Mouse (Mus musculus): ENCODE measurements around the gene Eif2s3x. TPM values are rescaled to one million over a fixed set of nuclear protein-coding genes. Genes with fewer than 3 reads are reported as not detected.
"Not testable (repeated sequence)": the region's sequence is repeated elsewhere in the genome, so short reads cannot be mapped to it uniquely, and the experiment has no call there.

Gene Eif2s3x
- polyA plus RNA-seq, 1 experiment from 2014 or later = 110 TPM

- H3K9ac ChIP-seq (ENCODE audit: low read depth, low read length) = no peak overlapping the region
- ATAC-seq (replicated peaks; ENCODE audit: low FRiP score) = no peak
- H3K36me3 ChIP-seq (ENCODE audit: control insufficient read depth, insufficient read depth, low read length) = peaks cover 42% of the 10 kb centered on the region
- no peak overlapping the region for H3K4me3 ChIP-seq (ENCODE audit: low read depth, low read length)
- H3K4me2 ChIP-seq = no peak overlapping the region
- no peaks in the 10 kb centered on the region for H3K9me3 ChIP-seq (ENCODE audit: control insufficient read depth, low read length)
- no peak overlapping the region for H3K27ac ChIP-seq (ENCODE audit: low read depth, low read length)
- WGBS = 72% methylated on average over 5 of the region's 5 CpGs
- no peak for DNase-seq (ENCODE audit: low spot score)
- H3K27me3 ChIP-seq (replicated peaks; ENCODE audit: control insufficient read depth, insufficient read depth, low read length) = no peaks in the 10 kb centered on the region
- H3K4me1 ChIP-seq (replicated peaks; ENCODE audit: control insufficient read depth, insufficient read depth, low read length) = no peaks in the 10 kb centered on the region
Measured at GRCm38 (mm10) chrX:94197789-94198188, 14.9 kb downstream of the Eif2s3x start.

DNA sequence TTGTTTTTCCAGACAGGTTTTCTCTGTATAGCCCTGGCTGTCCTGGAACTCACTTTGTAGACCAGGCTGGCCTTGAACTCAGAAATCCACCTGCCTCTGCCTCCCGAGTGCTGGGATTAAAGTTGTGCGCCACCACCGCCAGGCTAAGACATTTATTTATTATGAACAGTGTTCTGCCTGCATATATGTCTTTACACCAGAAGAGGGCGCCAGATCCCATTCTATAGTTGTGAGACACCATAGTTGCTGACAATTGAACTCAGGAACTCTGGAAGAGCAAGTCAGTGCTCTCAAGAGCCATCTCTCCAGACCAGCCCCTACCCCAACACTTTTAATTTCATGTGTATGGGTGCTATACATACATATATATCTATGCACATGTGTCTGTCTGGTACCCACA lies 18.8 kb downstream of the Eif2s3x start:
- not testable (repeated sequence) for H3K4me3 ChIP-seq (ENCODE audit: low read depth, low read length); H3K4me1 ChIP-seq (replicated peaks; ENCODE audit: control insufficient read depth, insufficient read depth, low read length); H3K9me3 ChIP-seq (ENCODE audit: control insufficient read depth, low read length); H3K27me3 ChIP-seq (replicated peaks; ENCODE audit: control insufficient read depth, insufficient read depth, low read length); H3K27ac ChIP-seq (ENCODE audit: low read depth, low read length); DNase-seq (ENCODE audit: low spot score); ATAC-seq (replicated peaks; ENCODE audit: low FRiP score); H3K9ac ChIP-seq (ENCODE audit: low read depth, low read length); H3K4me2 ChIP-seq
- WGBS = 65% methylated on average over 4 of the region's 4 CpGs
- H3K36me3 ChIP-seq (ENCODE audit: control insufficient read depth, insufficient read depth, low read length) = peaks cover 44% of the 10 kb centered on the region

DNA sequence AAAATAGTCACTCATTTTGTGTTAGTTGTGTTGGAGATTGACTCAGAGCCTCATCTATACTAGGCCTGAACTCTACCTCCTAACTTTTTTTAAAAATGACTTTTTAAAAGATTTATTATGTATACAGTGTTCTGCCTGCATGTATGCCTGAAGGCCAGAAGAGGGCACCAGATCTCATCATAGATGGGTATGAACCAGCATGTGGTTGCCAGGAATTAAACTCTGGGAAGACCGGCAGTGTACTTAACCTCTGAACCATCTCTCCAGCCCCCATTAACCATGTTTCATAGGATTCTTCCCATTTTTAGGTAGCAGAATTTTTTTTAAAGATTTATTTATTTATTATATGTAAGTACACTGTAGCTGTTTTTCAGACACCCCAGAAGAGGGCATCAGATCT lies 27.5 kb downstream of the Eif2s3x start:
- DNase-seq (ENCODE audit: low spot score) = no peak
- ATAC-seq (replicated peaks; ENCODE audit: low FRiP score) = 0 out of 2 replicates have a peak, but pooled peaks have one; percentile 29
- no peaks in the 10 kb centered on the region; the same call in 1 of the 2 replicates for H3K27me3 ChIP-seq (replicated peaks; ENCODE audit: control insufficient read depth, insufficient read depth, low read length)
- H3K4me3 ChIP-seq (ENCODE audit: low read depth, low read length) = no peak overlapping the region
- H3K4me1 ChIP-seq (replicated peaks; ENCODE audit: control insufficient read depth, insufficient read depth, low read length) = no peaks in the 10 kb centered on the region
- no peak overlapping the region for H3K4me2 ChIP-seq
- WGBS = 60% methylated on average over 1 of the region's 1 CpGs
- H3K9ac ChIP-seq (ENCODE audit: low read depth, low read length) = no peak overlapping the region
- no peak overlapping the region for H3K27ac ChIP-seq (ENCODE audit: low read depth, low read length)
- H3K9me3 ChIP-seq (ENCODE audit: control insufficient read depth, low read length) = no peaks in the 10 kb centered on the region
- H3K36me3 ChIP-seq (ENCODE audit: control insufficient read depth, insufficient read depth, low read length) = no peaks in the 10 kb centered on the region

- H3K9me3 ChIP-seq (ENCODE audit: control insufficient read depth, low read length) = no peaks in the 10 kb centered on the region
- 52% methylated on average over 3 of the region's 3 CpGs for WGBS
- no peak overlapping the region for H3K4me2 ChIP-seq
- no peak overlapping the region for H3K9ac ChIP-seq (ENCODE audit: low read depth, low read length)
- no peaks in the 10 kb centered on the region for H3K36me3 ChIP-seq (ENCODE audit: control insufficient read depth, insufficient read depth, low read length)
- H3K27ac ChIP-seq (ENCODE audit: low read depth, low read length) = no peak overlapping the region
- ATAC-seq (replicated peaks; ENCODE audit: low FRiP score) (no peak), DNase-seq (ENCODE audit: low spot score) (no peak)
- H3K4me1 ChIP-seq (replicated peaks; ENCODE audit: control insufficient read depth, insufficient read depth, low read length) = no peaks in the 10 kb centered on the region
- H3K4me3 ChIP-seq (ENCODE audit: low read depth, low read length) = no peak overlapping the region
- no peaks in the 10 kb centered on the region; the same call in 1 of the 2 replicates for H3K27me3 ChIP-seq (replicated peaks; ENCODE audit: control insufficient read depth, insufficient read depth, low read length)
Measured at GRCm38 (mm10) chrX:94183814-94184213, 28.8 kb downstream of the Eif2s3x start.

DNA sequence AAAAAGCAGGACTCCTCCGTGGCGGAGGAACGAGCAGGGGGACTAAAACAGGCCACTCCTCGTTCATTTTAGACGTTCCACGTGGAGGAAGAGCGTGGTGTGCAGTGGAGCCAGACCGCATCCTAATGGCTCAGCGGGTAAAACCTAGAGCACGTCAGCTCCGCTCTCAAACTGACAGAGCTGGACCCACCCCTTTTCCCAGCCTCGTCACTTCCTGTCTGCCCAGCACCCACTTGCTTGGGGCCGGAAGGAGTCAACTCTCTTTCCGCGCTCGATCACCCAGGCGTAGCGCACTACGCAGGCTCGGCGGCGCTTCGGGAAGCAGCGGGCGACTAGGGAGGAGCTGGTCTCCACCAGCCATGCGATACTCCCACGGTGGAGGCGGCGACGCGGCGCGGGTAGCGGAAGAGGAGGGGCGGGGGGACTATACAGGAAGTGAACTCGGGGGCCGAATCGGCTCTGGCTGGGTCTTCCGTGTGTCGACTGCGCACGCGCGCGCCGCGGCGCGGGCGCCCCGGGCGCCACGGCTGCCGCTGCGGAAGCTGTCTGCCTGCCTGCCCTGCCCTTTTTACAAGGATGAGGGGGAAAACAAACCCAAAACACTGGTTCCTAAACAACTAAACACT lies 34.8 kb downstream of the Eif2s3x start:
- H3K9me3 ChIP-seq (ENCODE audit: control insufficient read depth, low read length) = no peaks in the 10 kb centered on the region
- peak overlapping the region; percentile 57 for H3K4me3 ChIP-seq (ENCODE audit: low read depth, low read length)
- no peaks in the 10 kb centered on the region for H3K4me1 ChIP-seq (replicated peaks; ENCODE audit: control insufficient read depth, insufficient read depth, low read length)
- ATAC-seq (replicated peaks; ENCODE audit: low FRiP score) (peak; percentile 98), DNase-seq (ENCODE audit: low spot score) (peak; percentile 88)
- peak overlapping the region; percentile 65 for H3K4me2 ChIP-seq
- no peaks in the 10 kb centered on the region for H3K36me3 ChIP-seq (ENCODE audit: control insufficient read depth, insufficient read depth, low read length)
- peak overlapping the region; percentile 78 for H3K9ac ChIP-seq (ENCODE audit: low read depth, low read length)
- peak overlapping the region; percentile 99 for H3K27ac ChIP-seq (ENCODE audit: low read depth, low read length)
- no peaks in the 10 kb centered on the region; the same call in 1 of the 2 replicates for H3K27me3 ChIP-seq (replicated peaks; ENCODE audit: control insufficient read depth, insufficient read depth, low read length)
- under 1% methylated on average over 55 of the region's 55 CpGs for WGBS

GRCm38 (mm10) chrX:94169348-94169747 lies 43.3 kb downstream of the Eif2s3x start:
- H3K36me3 ChIP-seq (ENCODE audit: control insufficient read depth, insufficient read depth, low read length) = no peaks in the 10 kb centered on the region
- no peak overlapping the region for H3K4me2 ChIP-seq
- H3K9me3 ChIP-seq (ENCODE audit: control insufficient read depth, low read length) = no peaks in the 10 kb centered on the region
- H3K27ac ChIP-seq (ENCODE audit: low read depth, low read length) = no peak overlapping the region
- no peaks in the 10 kb centered on the region for H3K4me1 ChIP-seq (replicated peaks; ENCODE audit: control insufficient read depth, insufficient read depth, low read length)
- DNase-seq (ENCODE audit: low spot score) = no peak
- ATAC-seq (replicated peaks; ENCODE audit: low FRiP score) = no peak
- no peak overlapping the region for H3K4me3 ChIP-seq (ENCODE audit: low read depth, low read length)
- 54% methylated on average over 6 of the region's 6 CpGs for WGBS
- H3K27me3 ChIP-seq (replicated peaks; ENCODE audit: control insufficient read depth, insufficient read depth, low read length) = peaks cover 12% of the 10 kb centered on the region
- H3K9ac ChIP-seq (ENCODE audit: low read depth, low read length) = no peak overlapping the region

DNA sequence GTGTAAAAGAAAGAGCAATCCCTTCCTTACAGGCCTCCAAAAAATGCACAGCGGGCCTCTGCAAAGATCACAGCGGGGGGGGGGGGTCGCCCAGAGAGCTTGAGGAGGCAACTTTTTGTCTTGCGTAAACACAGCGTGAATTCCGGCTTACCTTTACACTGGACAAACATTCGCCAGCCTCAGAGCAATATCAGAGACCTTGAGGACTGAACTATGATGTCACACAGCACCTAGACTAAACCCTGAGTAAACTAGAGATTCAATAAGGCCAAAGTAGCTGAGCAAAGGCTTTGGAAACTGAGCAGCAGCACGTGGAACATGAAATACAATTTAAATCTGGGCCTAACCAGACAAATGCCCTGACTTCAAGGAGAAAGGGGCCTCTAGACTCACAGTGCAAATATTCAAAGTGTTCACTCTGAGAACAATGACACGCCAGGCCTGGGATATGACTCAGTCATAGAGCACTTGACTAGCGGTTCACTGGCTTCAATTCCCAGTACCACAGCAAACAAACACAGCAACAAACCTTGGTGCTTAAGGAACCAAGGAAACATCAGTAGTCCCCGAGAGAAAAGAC lies 60.3 kb downstream of the Eif2s3x start:
- DNase-seq (ENCODE audit: low spot score) = no peak
- Histone ChIP-seq H3K4me2 (no peak overlapping the region), H3K36me3 (ENCODE audit: control insufficient read depth, insufficient read depth, low read length) (no peaks in the 10 kb centered on the region), H3K9me3 (ENCODE audit: control insufficient read depth, low read length) (no peaks in the 10 kb centered on the region), H3K9ac (ENCODE audit: low read depth, low read length) (no peak overlapping the region), H3K27me3 (replicated peaks; ENCODE audit: control insufficient read depth, insufficient read depth, low read length) (peaks cover 45% of the 10 kb centered on the region), H3K4me3 (ENCODE audit: low read depth, low read length) (no peak overlapping the region), H3K4me1 (replicated peaks; ENCODE audit: control insufficient read depth, insufficient read depth, low read length) (no peaks in the 10 kb centered on the region), H3K27ac (ENCODE audit: low read depth, low read length) (no peak overlapping the region)
- ATAC-seq (replicated peaks; ENCODE audit: low FRiP score) = no peak
- WGBS = 47% methylated on average over 11 of the region's 11 CpGs

DNA sequence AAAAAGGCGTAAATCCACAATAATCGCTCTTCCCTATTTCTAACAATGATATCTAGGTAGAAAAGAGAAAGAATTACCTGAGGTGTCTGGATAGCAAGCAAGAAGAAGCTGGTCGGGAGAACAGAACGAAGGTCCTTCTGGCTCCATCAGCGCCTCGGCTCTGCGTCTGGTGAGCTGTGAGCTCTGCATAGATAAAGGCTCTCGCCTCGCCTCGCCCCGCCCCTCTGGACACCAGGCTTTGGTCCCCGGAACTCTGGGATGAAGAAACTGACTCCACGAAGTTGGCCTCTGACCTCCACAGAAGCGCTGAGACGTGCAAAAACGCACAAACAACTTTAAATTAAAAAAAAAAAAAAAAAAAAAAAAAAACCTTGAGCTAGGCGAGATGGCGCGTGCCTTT lies 62.2 kb downstream of the Eif2s3x start:
- Histone ChIP-seq H3K9me3 (ENCODE audit: control insufficient read depth, low read length) (no peaks in the 10 kb centered on the region), H3K36me3 (ENCODE audit: control insufficient read depth, insufficient read depth, low read length) (no peaks in the 10 kb centered on the region), H3K27me3 (replicated peaks; ENCODE audit: control insufficient read depth, insufficient read depth, low read length) (peaks cover 47% of the 10 kb centered on the region), H3K27ac (ENCODE audit: low read depth, low read length) (no peak overlapping the region), H3K4me1 (replicated peaks; ENCODE audit: control insufficient read depth, insufficient read depth, low read length) (no peaks in the 10 kb centered on the region), H3K4me2 (no peak overlapping the region), H3K4me3 (ENCODE audit: low read depth, low read length) (no peak overlapping the region), H3K9ac (ENCODE audit: low read depth, low read length) (no peak overlapping the region)
- DNase-seq (ENCODE audit: low spot score) = no peak
- no peak for ATAC-seq (replicated peaks; ENCODE audit: low FRiP score)
- WGBS = 68% methylated on average over 19 of the region's 19 CpGs
